Mouse (Mus musculus) myocyte (in vitro differentiated cells): ENCODE data around the gene Smpd3.

Experiments used
- CEBPB ChIP-seq: IDR thresholded peaks from 2 replicates; pipeline ENCODE4 v1.6.1; 2011; ENCODE audit warnings: mild to moderate bottlenecking, moderate library complexity; ENCODE audit not compliant: poor library complexity, insufficient read depth, severe bottlenecking
- MAX ChIP-seq: IDR thresholded peaks from one replicate; pipeline ENCODE4 v1.6.1; 2011; ENCODE audit warnings: low read depth, mild to moderate bottlenecking, control low read depth
- MYOD1 ChIP-seq, 3 experiments: IDR thresholded peaks; one replicate each; pipeline ENCODE4 v1.6.1; 2011; ENCODE audit warnings: control low read depth in 2 of 3, low read depth in 2 of 3, mild to moderate bottlenecking in 2 of 3, moderate library complexity in 1 of 3; ENCODE audit not compliant: insufficient read length in 2 of 3, control insufficient read depth in 1 of 3
- POLR2A ChIP-seq: IDR thresholded peaks from one replicate; pipeline ENCODE4 v1.6.1; 2011; ENCODE audit warnings: low read depth, mild to moderate bottlenecking, control low read depth, moderate library complexity; ENCODE audit not compliant: insufficient read length
- POLR2AphosphoS2 ChIP-seq: IDR thresholded peaks from one replicate; pipeline ENCODE4 v1.6.1; 2011; ENCODE audit warnings: low read depth, control low read depth; ENCODE audit not compliant: insufficient read length
- REST ChIP-seq: IDR thresholded peaks from one replicate; pipeline ENCODE4 v1.6.1; 2011; ENCODE audit warnings: mild to moderate bottlenecking, control low read depth, moderate library complexity; ENCODE audit not compliant: insufficient read depth, insufficient read length
- TCF12 ChIP-seq: IDR thresholded peaks from one replicate; pipeline ENCODE4 v1.6.1; 2011; ENCODE audit warnings: mild to moderate bottlenecking, control low read depth; ENCODE audit not compliant: poor library complexity, insufficient read depth, severe bottlenecking
- TCF3 ChIP-seq: IDR thresholded peaks from one replicate; pipeline ENCODE4 v1.6.1; 2011; ENCODE audit warnings: low read depth, control low read depth; ENCODE audit not compliant: insufficient read length

GRCm38 (mm10) chr8:106359650-106360338 is 22.0 kb upstream of the Smpd3 start:
- TF ChIP-seq MYOD1 (IDR thresholded peaks at IDR 0.05; ENCODE audit: control insufficient read depth in 1 of 3, insufficient read length in 2 of 3, low read depth in 2 of 3), result no peak
- no peak for TF ChIP-seq TCF12
- no peak for TF ChIP-seq POLR2A
- no peak for TF ChIP-seq CEBPB
- no peak for TF ChIP-seq TCF3
- TF ChIP-seq MAX, result no peak
- TF ChIP-seq POLR2AphosphoS2, result no peak
- TF ChIP-seq REST, result no peak
